Mouse (Mus musculus) 416B (cell line): ENCODE results near the gene Plk4.
"Not testable (repeated sequence)": the region's sequence is repeated elsewhere in the genome, so short reads cannot be mapped to it uniquely, and the experiment has no call there.

Experiments used
- DNase-seq: peaks from one replicate; pipeline ENCODE4 v3.0.0; 2011; ENCODE audit warnings: low read depth

Plk4 gene

DNA sequence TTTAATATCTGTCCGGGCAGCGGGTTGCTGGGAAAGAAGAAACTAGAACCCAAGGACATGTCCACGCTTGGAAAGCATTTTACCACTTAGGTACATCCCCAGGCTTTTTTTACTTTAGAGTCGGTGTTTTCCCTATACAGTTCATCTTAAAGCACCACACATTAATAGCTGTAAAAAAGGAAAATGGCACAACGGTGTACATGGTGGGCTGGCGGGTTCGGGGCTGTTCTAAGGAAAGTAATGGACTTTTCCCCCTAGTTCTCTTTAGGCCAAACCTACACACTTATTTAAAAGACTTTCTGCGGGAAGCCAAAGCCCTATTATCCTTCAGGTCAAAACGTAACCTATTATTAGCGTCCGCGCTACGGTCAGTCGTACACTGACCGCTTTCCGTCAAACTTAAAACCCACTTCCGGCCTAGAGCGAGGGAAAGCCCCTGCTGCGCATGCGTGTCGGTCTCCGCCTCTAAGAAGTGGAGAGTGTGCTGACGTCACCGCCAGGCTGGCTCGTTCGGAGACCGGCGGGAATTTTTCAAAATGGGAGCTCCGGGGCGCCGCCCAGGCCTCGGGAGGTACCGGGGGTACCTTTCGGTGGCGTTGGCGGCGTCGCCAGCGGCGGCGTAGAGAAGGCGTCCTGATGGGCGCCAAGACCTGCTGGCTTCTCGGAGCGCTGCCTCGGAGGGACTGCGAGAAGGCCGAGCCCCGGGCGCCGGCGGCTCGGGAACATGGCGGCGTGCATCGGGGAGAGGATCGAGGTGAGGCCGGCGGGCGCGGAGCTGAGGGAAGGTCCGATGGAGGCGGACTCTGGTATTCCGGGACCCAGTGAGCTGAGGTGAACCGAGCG, at the start of gene Plk4:
Plk4 (plus strand) TSS at position 490 of the 843 bp plus-strand sequence.
- DNase-seq, result peak; percentile 98

- DNase-seq, result no peak
These were observed 39.1 kb upstream of the Plk4 start for GRCm38 (mm10) chr3:40760746-40761145.

DNA sequence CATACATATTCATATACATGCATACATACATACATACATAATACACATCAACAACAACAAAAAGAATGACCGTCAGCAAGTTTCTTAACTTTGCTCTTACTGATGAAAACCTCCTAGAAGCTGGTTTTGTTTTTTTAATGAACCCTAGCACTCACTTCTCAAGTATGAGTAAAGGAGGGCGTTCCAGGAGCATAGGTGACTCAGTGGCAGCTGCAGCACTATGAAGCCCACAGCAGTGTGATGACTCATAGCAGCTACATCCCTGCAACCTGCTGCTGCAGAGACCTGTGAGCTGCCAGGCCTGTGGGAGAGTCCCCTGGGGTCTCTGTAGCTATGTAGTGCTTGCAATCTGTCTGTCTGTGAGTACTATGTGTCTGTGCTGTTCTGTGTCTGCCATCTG, 38.5 kb upstream of the Plk4 start:
- peak; percentile 37 for DNase-seq

- DNase-seq, result no peak
These were observed 6.0 kb upstream of the Plk4 start for GRCm38 (mm10) chr3:40793783-40794182.

DNA sequence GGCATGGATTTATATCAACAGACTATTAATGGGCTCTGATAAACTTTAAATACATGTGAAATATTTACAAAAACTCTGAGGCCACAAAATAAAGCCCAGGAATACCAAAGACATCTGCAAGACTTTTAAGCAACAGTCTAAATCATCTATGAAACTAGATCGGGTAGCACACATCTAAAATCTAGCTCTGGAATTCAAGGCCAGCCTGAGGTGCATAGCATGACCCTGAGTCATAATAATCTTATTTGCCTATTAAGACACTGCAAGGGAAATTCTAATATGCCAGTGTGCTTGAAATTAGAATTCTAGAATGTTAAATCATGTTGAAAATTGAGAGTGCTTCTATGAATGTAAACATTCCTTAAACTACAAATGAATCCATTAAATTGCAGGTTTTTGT, 1.8 kb upstream of the Plk4 start:
- no peak for DNase-seq

GRCm38 (mm10) chr3:40798500-40798899, 1.3 kb upstream of the Plk4 start:
- peak; percentile 83 for DNase-seq

GRCm38 (mm10) chr3:40800373-40800823, 579 bp downstream of the Plk4 start:
- no peak for DNase-seq

DNA sequence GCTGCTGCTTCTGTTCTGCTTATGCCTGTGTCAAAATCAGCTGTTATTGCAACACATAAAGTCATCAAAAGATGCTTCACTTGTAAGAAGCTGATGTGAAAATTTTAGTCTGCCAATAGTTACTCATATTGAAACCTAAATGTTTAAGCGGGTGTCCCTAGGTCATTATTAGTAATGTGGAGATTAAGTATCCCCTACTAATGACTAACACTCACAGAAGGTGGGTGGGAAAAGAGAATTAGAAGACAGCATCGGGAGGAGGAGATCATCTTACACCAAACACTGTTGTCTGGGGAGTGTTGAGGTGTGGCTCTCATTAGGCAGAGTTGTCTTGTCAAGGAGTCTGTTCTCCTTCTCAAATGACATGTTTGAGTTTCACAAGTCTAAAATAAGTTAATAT, 7.1 kb downstream of the Plk4 start:
- peak; percentile 37 for DNase-seq

- DNase-seq, result no peak
These were observed 8.9 kb downstream of the Plk4 start for GRCm38 (mm10) chr3:40808686-40809085.

GRCm38 (mm10) chr3:40809894-40810293, 10.1 kb downstream of the Plk4 start:
- no peak for DNase-seq

DNA sequence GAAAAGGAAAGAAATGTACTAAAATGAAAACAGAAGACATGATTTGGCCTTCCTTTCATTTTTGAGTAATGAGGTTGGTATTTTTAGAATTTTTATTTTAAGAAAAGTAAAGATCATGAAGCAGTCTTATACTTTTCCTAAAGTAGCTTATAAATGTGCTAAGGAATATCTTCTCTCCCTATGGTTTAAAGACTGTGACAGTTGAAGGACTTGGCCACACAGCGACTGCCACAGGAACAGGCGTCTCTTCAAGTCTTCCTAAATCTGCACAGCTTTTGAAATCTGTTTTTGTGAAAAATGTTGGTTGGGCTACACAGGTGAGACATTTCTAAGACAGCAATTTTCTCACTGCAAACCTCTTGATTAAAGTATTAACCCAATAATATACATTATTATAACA, 13.5 kb downstream of the Plk4 start:
- DNase-seq, result no peak

GRCm38 (mm10) chr3:40845521-40845920, 45.7 kb downstream of the Plk4 start:
- peak; percentile 47 for DNase-seq

DNA sequence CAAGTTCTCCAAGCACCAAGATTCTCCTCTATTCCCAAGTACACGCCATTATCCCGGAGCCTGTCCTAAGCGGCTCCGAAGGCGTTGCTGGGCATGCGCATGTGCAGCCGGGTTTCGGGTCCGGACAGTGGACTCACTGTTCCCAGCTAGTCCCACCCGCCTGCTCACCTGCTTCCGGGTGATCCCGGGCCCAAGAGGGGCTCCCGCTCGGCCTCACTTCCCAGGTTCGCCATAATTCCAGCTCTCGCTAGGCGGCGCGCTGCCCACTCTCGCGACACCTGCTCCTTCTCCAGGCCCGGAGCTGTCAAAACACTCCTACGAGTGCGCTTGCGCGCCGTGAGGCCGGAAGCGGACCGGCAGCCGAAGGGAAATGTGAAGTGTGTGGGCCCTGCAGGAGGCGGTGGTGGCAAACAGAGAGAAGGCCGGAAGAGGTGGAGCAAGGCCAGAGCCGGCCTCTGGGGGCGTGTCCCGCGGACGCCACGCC, 46.7 kb downstream of the Plk4 start, which contains the start of gene Mfsd8:
Mfsd8 (minus strand) TSS at position 414 of the 484 bp plus-strand sequence.
- peak; percentile 99 for DNase-seq

- DNase-seq, result not testable (repeated sequence)
These were observed 47.0 kb downstream of the Plk4 start, which contains the start of gene Abhd18 for GRCm38 (mm10) chr3:40846957-40847017. Gene Abhd18 (plus strand): TSS chr3:40846970.

- peak; percentile 49 for DNase-seq
These were observed 47.2 kb downstream of the Plk4 start for GRCm38 (mm10) chr3:40847018-40847417.

- DNase-seq, result peak; percentile 64
These were observed 48.1 kb downstream of the Plk4 start for GRCm38 (mm10) chr3:40847936-40848335.

- not testable (repeated sequence) for DNase-seq
These were observed 53.4 kb downstream of the Plk4 start for GRCm38 (mm10) chr3:40853123-40853738.
